Mouse (Mus musculus) C2C12 (cell line): ENCODE measurements around the gene Mmp24.

ENCODE experiments used
- CEBPB ChIP-seq: IDR thresholded peaks from one replicate; pipeline ENCODE4 v1.6.1; 2011; ENCODE audit warnings: low read depth, mild to moderate bottlenecking, control low read depth, moderate library complexity
- CTCF ChIP-seq: IDR thresholded peaks from one replicate; pipeline ENCODE4 v1.5.1; 2011; ENCODE audit not compliant: control insufficient read depth, insufficient read depth, insufficient read length
- MAX ChIP-seq: IDR thresholded peaks from one replicate; pipeline ENCODE4 v1.6.1; 2011; ENCODE audit warnings: mild to moderate bottlenecking, control low read depth
- USF1 ChIP-seq: IDR thresholded peaks from one replicate; pipeline ENCODE4 v1.6.1; 2011; ENCODE audit warnings: low read depth, mild to moderate bottlenecking, control low read depth, moderate library complexity

- TF ChIP-seq CTCF (no peak), CEBPB (no peak), USF1 (no peak), MAX (no peak)
Observed at GRCm38 (mm10) chr2:155798613-155799012, 23.5 kb downstream of the Mmp24 start.
